Mouse (Mus musculus): ENCODE data around the gene Camta2. TPM values are rescaled to one million over a fixed set of nuclear protein-coding genes. Genes with fewer than 3 reads are reported as not detected.
A peak's percentile ranks its signal among the peaks of the same experiment; 100 is the strongest.

Gene Camta2
- polyA plus RNA-seq, 1 experiment from 2014 or later: 15.0 TPM

- H3K9me3 ChIP-seq (replicated peaks; ENCODE audit: control insufficient read depth, low read length): no peaks in the 10 kb centered on the region
- ATAC-seq (replicated peaks; ENCODE audit: extremely low read depth, insufficient read depth, low FRiP score): no peak
- no peak overlapping the region for H3K27ac ChIP-seq (ENCODE audit: low read length)
- no peaks in the 10 kb centered on the region for H3K27me3 ChIP-seq (ENCODE audit: control insufficient read depth, insufficient read depth, low read length)
- no peak overlapping the region for H3K9ac ChIP-seq (ENCODE audit: low read length)
- H3K4me2 ChIP-seq (ENCODE audit: low read depth, low read length): no peak overlapping the region
- H3K4me1 ChIP-seq (ENCODE audit: control insufficient read depth, insufficient read depth, low read length): peaks cover 24% of the 10 kb centered on the region
- no peak overlapping the region for H3K4me3 ChIP-seq (ENCODE audit: low read length)
- 79% methylated on average over 7 of the region's 7 CpGs for whole genome bisulfite sequencing
- H3K36me3 ChIP-seq (ENCODE audit: control insufficient read depth, insufficient read depth): peaks cover 19% of the 10 kb centered on the region
Measured at GRCm38 (mm10) chr11:70641241-70641640, 46.7 kb downstream of the Camta2 start.

- Histone ChIP-seq H3K9ac (ENCODE audit: low read length) (no peak overlapping the region), H3K27ac (ENCODE audit: low read length) (no peak overlapping the region), H3K36me3 (ENCODE audit: control insufficient read depth, insufficient read depth) (peaks cover 14% of the 10 kb centered on the region), H3K27me3 (ENCODE audit: control insufficient read depth, insufficient read depth, low read length) (no peaks in the 10 kb centered on the region), H3K4me2 (ENCODE audit: low read depth, low read length) (no peak overlapping the region), H3K9me3 (replicated peaks; ENCODE audit: control insufficient read depth, low read length) (no peaks in the 10 kb centered on the region), H3K4me3 (ENCODE audit: low read length) (no peak overlapping the region), H3K4me1 (ENCODE audit: control insufficient read depth, insufficient read depth, low read length) (peaks cover 11% of the 10 kb centered on the region)
- WGBS: 76% methylated on average over 8 of the region's 8 CpGs
- ATAC-seq (replicated peaks; ENCODE audit: extremely low read depth, insufficient read depth, low FRiP score): no peak
Measured at GRCm38 (mm10) chr11:70639976-70640375, 47.9 kb downstream of the Camta2 start.

GRCm38 (mm10) chr11:70638714-70639278 lies 49.1 kb downstream of the Camta2 start, which contains the start of gene Gp1ba:
Gene Gp1ba, plus strand, starts transcription at chr11:70639122.
- Histone ChIP-seq H3K4me1 (ENCODE audit: control insufficient read depth, insufficient read depth, low read length) (peaks cover 11% of the 10 kb centered on the region), H3K9me3 (replicated peaks; ENCODE audit: control insufficient read depth, low read length) (no peaks in the 10 kb centered on the region), H3K27me3 (ENCODE audit: control insufficient read depth, insufficient read depth, low read length) (no peaks in the 10 kb centered on the region), H3K4me2 (ENCODE audit: low read depth, low read length) (peak within 1 kb of the TSS; percentile 17; the same call in 1 of the 2 replicates), H3K9ac (ENCODE audit: low read length) (peak within 1 kb of the TSS; percentile 42; the same call in 1 of the 2 replicates), H3K27ac (ENCODE audit: low read length) (peak within 1 kb of the TSS; percentile 36), H3K36me3 (ENCODE audit: control insufficient read depth, insufficient read depth) (0 out of 2 replicates have a peak, but pooled peaks cover 5% of the 10 kb centered on the region), H3K4me3 (ENCODE audit: low read length) (no peak within 1 kb of the TSS)
- no peak for ATAC-seq (replicated peaks; ENCODE audit: extremely low read depth, insufficient read depth, low FRiP score)
- WGBS: 9% methylated on average over 5 of the region's 5 CpGs

GRCm38 (mm10) chr11:70638293-70638692 lies 49.6 kb downstream of the Camta2 start:
- no peak for ATAC-seq (replicated peaks; ENCODE audit: extremely low read depth, insufficient read depth, low FRiP score)
- Histone ChIP-seq H3K27ac (ENCODE audit: low read length) (peak overlapping the region; percentile 17), H3K4me3 (ENCODE audit: low read length) (no peak overlapping the region), H3K27me3 (ENCODE audit: control insufficient read depth, insufficient read depth, low read length) (no peaks in the 10 kb centered on the region), H3K9ac (ENCODE audit: low read length) (no peak overlapping the region), H3K4me1 (ENCODE audit: control insufficient read depth, insufficient read depth, low read length) (peaks cover 11% of the 10 kb centered on the region), H3K4me2 (ENCODE audit: low read depth, low read length) (no peak overlapping the region), H3K9me3 (replicated peaks; ENCODE audit: control insufficient read depth, low read length) (no peaks in the 10 kb centered on the region), H3K36me3 (ENCODE audit: control insufficient read depth, insufficient read depth) (0 out of 2 replicates have a peak, but pooled peaks cover 2% of the 10 kb centered on the region)
- WGBS: 75% methylated on average over 1 of the region's 1 CpGs

GRCm38 (mm10) chr11:70637764-70638163 lies 50.1 kb downstream of the Camta2 start:
- H3K27ac ChIP-seq (ENCODE audit: low read length): no peak overlapping the region

GRCm38 (mm10) chr11:70635601-70636000 lies 52.3 kb downstream of the Camta2 start:
- no peak for ATAC-seq (replicated peaks; ENCODE audit: extremely low read depth, insufficient read depth, low FRiP score)

More at GRCm38 (mm10) chr11:70637764-70638163, 50.1 kb downstream of the Camta2 start:
- no peaks in the 10 kb centered on the region for H3K9me3 ChIP-seq (replicated peaks; ENCODE audit: control insufficient read depth, low read length)
- peaks cover 11% of the 10 kb centered on the region for H3K4me1 ChIP-seq (ENCODE audit: control insufficient read depth, insufficient read depth, low read length)
- no peaks in the 10 kb centered on the region for H3K27me3 ChIP-seq (ENCODE audit: control insufficient read depth, insufficient read depth, low read length)
- H3K4me3 ChIP-seq (ENCODE audit: low read length): no peak overlapping the region
- no peaks in the 10 kb centered on the region for H3K36me3 ChIP-seq (ENCODE audit: control insufficient read depth, insufficient read depth)
- WGBS: 89% methylated on average over 1 of the region's 1 CpGs
- no peak overlapping the region for H3K4me2 ChIP-seq (ENCODE audit: low read depth, low read length)
- no peak for ATAC-seq (replicated peaks; ENCODE audit: extremely low read depth, insufficient read depth, low FRiP score)
- H3K9ac ChIP-seq (ENCODE audit: low read length): no peak overlapping the region

DNA sequence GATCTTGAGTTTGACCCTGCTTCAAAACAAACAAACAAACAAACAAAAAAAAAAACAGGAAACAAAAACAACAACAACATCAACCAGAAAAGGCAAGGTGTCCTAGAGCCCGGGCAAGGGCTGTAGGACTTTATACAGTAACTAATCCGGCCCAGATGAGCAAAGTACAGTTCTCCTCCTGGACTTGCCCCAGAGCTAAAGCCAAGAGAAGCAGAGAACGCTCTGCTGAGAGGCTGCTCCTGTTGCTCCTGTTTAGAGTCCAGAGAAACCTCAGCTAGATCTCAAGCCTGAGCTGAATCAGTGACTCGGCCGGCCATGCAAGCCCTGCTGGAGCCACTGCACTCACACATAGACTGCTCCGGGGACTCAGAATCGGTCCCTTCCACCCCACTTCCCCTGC lies 57.8 kb downstream of the Camta2 start:
- no peaks in the 10 kb centered on the region for H3K36me3 ChIP-seq (ENCODE audit: control insufficient read depth, insufficient read depth)
- no peak overlapping the region for H3K27ac ChIP-seq (ENCODE audit: low read length)
- H3K4me3 ChIP-seq (ENCODE audit: low read length): no peak overlapping the region
- H3K9me3 ChIP-seq (replicated peaks; ENCODE audit: control insufficient read depth, low read length): no peaks in the 10 kb centered on the region
- H3K4me2 ChIP-seq (ENCODE audit: low read depth, low read length): no peak overlapping the region
- H3K4me1 ChIP-seq (ENCODE audit: control insufficient read depth, insufficient read depth, low read length): no peaks in the 10 kb centered on the region
- WGBS: 59% methylated on average over 7 of the region's 7 CpGs
- ATAC-seq (replicated peaks; ENCODE audit: extremely low read depth, insufficient read depth, low FRiP score): no peak
- H3K9ac ChIP-seq (ENCODE audit: low read length): no peak overlapping the region
- H3K27me3 ChIP-seq (ENCODE audit: control insufficient read depth, insufficient read depth, low read length): no peaks in the 10 kb centered on the region

More at GRCm38 (mm10) chr11:70635601-70636000, 52.3 kb downstream of the Camta2 start:
- Histone ChIP-seq H3K36me3 (ENCODE audit: control insufficient read depth, insufficient read depth) (no peaks in the 10 kb centered on the region), H3K27ac (ENCODE audit: low read length) (no peak overlapping the region), H3K4me2 (ENCODE audit: low read depth, low read length) (no peak overlapping the region), H3K4me3 (ENCODE audit: low read length) (no peak overlapping the region), H3K9me3 (replicated peaks; ENCODE audit: control insufficient read depth, low read length) (no peaks in the 10 kb centered on the region), H3K9ac (ENCODE audit: low read length) (no peak overlapping the region), H3K27me3 (ENCODE audit: control insufficient read depth, insufficient read depth, low read length) (no peaks in the 10 kb centered on the region), H3K4me1 (ENCODE audit: control insufficient read depth, insufficient read depth, low read length) (peaks cover 11% of the 10 kb centered on the region)
- 76% methylated on average over 4 of the region's 4 CpGs for whole genome bisulfite sequencing

- no peak overlapping the region for H3K9ac ChIP-seq (ENCODE audit: low read length)
- H3K4me2 ChIP-seq (ENCODE audit: low read depth, low read length): no peak overlapping the region
- WGBS: 47% methylated on average over 5 of the region's 5 CpGs
Measured at GRCm38 (mm10) chr11:70629557-70629956, 58.3 kb downstream of the Camta2 start.

DNA sequence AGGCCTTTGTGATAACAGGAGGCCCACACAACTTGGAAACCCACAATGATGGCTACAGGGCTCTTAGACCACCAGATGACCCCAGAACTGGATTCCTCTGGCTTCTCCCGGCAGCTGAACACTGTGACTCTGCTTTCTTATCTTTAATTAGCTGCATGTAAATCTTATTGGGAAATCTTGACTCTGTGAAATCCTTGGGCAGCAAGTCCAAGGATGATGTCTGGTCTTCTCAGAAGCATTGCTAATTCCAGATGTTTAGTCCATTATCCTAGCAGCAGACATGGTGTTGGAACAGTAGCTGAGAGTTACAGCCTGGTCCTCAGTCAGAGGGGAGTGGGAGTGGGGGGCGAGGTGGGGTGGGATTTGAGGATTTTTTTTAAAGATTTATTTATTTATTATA lies 59.5 kb downstream of the Camta2 start:
- WGBS: 59% methylated on average over 2 of the region's 2 CpGs
- no peak overlapping the region for H3K27ac ChIP-seq (ENCODE audit: low read length)
- H3K9ac ChIP-seq (ENCODE audit: low read length): no peak overlapping the region
- no peak overlapping the region for H3K4me3 ChIP-seq (ENCODE audit: low read length)
- no peaks in the 10 kb centered on the region for H3K9me3 ChIP-seq (replicated peaks; ENCODE audit: control insufficient read depth, low read length)
- H3K4me1 ChIP-seq (ENCODE audit: control insufficient read depth, insufficient read depth, low read length): no peaks in the 10 kb centered on the region
- H3K27me3 ChIP-seq (ENCODE audit: control insufficient read depth, insufficient read depth, low read length): no peaks in the 10 kb centered on the region
- no peak overlapping the region for H3K4me2 ChIP-seq (ENCODE audit: low read depth, low read length)
- ATAC-seq (replicated peaks; ENCODE audit: extremely low read depth, insufficient read depth, low FRiP score): no peak
- H3K36me3 ChIP-seq (ENCODE audit: control insufficient read depth, insufficient read depth): no peaks in the 10 kb centered on the region

More at GRCm38 (mm10) chr11:70629557-70629956, 58.3 kb downstream of the Camta2 start:
- Histone ChIP-seq H3K27ac (ENCODE audit: low read length) (no peak overlapping the region), H3K27me3 (ENCODE audit: control insufficient read depth, insufficient read depth, low read length) (no peaks in the 10 kb centered on the region), H3K9me3 (replicated peaks; ENCODE audit: control insufficient read depth, low read length) (no peaks in the 10 kb centered on the region), H3K36me3 (ENCODE audit: control insufficient read depth, insufficient read depth) (no peaks in the 10 kb centered on the region), H3K4me1 (ENCODE audit: control insufficient read depth, insufficient read depth, low read length) (no peaks in the 10 kb centered on the region), H3K4me3 (ENCODE audit: low read length) (no peak overlapping the region)
- no peak for ATAC-seq (replicated peaks; ENCODE audit: extremely low read depth, insufficient read depth, low FRiP score)
